Mouse (Mus musculus) E14TG2a.4 (cell line): ENCODE data around the gene Tmem229b.
"Not testable (repeated sequence)": the region's sequence is repeated elsewhere in the genome, so short reads cannot be mapped to it uniquely, and the experiment has no call there.

Experiments used
- H3K27me3 ChIP-seq: 2 replicates; pipeline ENCODE4 v1.6.1; 2014; ENCODE audit warnings: low read length, control low read depth; ENCODE audit not compliant: insufficient read depth
- H3K36me3 ChIP-seq: 2 replicates; pipeline ENCODE4 v1.6.1; 2014; ENCODE audit warnings: low read length, control low read depth; ENCODE audit not compliant: insufficient read depth
- H3K4me1 ChIP-seq: replicated peaks from 2 replicates; pipeline ENCODE4 v1.6.1; 2014; ENCODE audit warnings: low read depth, low read length, control low read depth
- H3K4me3 ChIP-seq: replicated peaks from 2 replicates; pipeline ENCODE4 v1.5.1; 2014; ENCODE audit warnings: mild to moderate bottlenecking, low read length
- H3K9me3 ChIP-seq: 2 replicates; pipeline ENCODE4 v1.6.1; 2014; ENCODE audit warnings: low read length, control low read depth
- CTCF ChIP-seq: conservative IDR thresholded peaks from 2 replicates; pipeline ENCODE4 v1.5.1; 2014; ENCODE audit warnings: low read length
- NANOG ChIP-seq: IDR thresholded peaks from 2 replicates; pipeline ENCODE4 v1.6.1; 2014; ENCODE audit warnings: borderline replicate concordance, low read length, mixed read lengths
- POU5F1 ChIP-seq: IDR thresholded peaks from 2 replicates; pipeline ENCODE4 v1.6.1; 2014; ENCODE audit warnings: low read length, borderline replicate concordance

Gene Tmem229b

DNA sequence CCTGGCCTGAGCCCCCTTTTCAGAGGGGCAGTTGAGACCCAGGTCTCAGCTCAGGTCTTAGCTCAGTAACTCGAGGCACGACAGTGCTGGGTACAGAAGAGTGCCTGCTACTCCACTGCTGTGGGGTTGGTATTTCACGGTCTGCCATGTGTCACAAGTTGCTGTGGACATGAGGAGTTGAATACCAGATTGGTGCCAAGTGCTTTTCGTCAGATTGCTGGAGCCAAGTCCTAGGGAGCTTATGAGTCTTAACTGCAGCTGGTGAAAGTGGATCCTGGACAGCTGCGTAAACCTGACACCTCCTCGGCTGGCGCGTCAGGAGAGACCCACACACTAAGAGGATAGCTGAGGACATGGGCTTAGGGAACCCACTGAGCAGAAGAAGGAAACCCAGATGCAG, 37.2 kb upstream of the Tmem229b start:
- Histone ChIP-seq H3K36me3 (peaks cover 61% of the 10 kb centered on the region), H3K27me3 (no peaks in the 10 kb centered on the region), H3K9me3 (no peaks in the 10 kb centered on the region), H3K4me3 (no peak overlapping the region), H3K4me1 (peaks cover 39% of the 10 kb centered on the region)
- no peak for TF ChIP-seq CTCF
- TF ChIP-seq NANOG: no peak
- TF ChIP-seq POU5F1: no peak

DNA sequence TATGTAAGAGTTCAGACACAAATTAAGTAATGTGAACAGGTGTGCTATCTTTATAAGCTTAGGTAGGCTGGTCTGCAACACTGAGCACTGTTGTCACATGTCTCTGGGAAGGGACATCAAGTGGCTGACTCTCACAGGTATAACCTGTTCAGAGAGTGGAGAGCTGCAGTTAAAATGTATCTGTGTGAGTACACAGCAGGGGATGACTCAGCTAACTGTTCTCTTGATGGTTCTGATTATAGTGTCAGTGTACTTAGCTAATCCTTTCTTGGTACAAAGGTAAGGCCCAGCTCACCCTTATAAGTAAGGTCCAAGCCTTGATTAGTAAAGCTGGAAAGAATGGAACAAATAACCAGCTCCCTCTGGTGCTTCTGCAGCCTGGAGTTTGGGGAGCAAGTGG, 34.0 kb upstream of the Tmem229b start:
- H3K4me3 ChIP-seq: no peak overlapping the region
- no peaks in the 10 kb centered on the region for H3K9me3 ChIP-seq
- H3K4me1 ChIP-seq: peaks cover 67% of the 10 kb centered on the region
- H3K36me3 ChIP-seq: peaks cover 45% of the 10 kb centered on the region
- H3K27me3 ChIP-seq: no peaks in the 10 kb centered on the region
- TF ChIP-seq POU5F1 (no peak), NANOG (peak; percentile 98)

DNA sequence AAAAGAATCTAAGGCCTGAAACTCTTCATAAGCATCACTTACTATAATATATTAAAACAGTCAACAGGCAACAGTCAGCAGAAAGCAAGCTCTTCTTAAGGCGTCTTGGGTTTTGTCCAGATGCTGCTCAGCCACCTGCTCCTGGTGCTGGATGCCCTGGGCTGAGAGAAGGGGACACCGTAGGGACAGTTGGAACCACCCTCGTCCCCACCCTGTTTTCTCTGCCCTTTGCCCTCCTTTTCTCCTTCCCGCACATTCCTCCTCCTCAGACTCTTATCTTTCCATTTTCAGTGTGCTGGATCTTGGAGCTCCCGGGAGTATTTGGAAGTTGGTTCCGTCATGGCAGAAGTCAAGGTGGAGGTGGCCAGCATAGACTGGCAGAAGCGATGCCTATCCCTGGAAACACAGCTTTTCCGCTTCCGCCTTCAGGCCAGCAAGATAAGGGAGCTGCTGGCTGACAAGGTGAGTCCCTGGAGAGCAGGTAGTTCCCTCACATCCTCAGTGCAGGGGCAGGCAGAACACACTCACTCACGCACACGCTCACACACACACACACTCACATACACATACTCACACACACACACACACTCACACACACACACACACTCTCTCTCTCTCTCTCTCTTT, 32.9 kb upstream of the Tmem229b start:
- H3K9me3 ChIP-seq: no peaks in the 10 kb centered on the region
- H3K4me3 ChIP-seq: peak overlapping the region; percentile 26; the same call in 1 of the 2 replicates
- H3K36me3 ChIP-seq: peaks cover 44% of the 10 kb centered on the region
- TF ChIP-seq POU5F1: no peak
- no peak for TF ChIP-seq NANOG
- TF ChIP-seq CTCF: no peak
- peaks cover 78% of the 10 kb centered on the region for H3K4me1 ChIP-seq
- no peaks in the 10 kb centered on the region for H3K27me3 ChIP-seq

DNA sequence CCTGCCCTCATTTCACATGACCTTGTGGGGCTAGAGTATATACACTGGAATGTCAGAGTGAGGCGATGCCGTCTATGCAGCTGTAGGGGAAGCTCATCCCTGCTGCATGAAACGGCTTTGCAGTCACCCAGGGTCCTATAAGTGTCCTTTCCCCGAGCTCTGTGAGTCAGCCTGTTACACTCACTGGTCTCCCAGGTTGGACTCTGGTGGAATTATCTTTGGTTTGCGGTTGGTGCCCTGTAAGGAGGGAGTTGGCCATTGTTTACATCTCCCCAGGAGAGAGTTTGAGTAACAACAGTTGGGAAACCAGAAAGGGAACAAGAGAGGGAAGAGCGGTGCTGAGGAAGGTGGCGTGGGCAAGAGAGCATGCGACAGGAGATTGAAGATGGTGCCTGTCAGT, 32.3 kb upstream of the Tmem229b start:
- Histone ChIP-seq H3K9me3 (no peaks in the 10 kb centered on the region), H3K27me3 (no peaks in the 10 kb centered on the region), H3K36me3 (peaks cover 40% of the 10 kb centered on the region), H3K4me1 (peaks cover 84% of the 10 kb centered on the region), H3K4me3 (peak overlapping the region; percentile 26; the same call in 1 of the 2 replicates)
- TF ChIP-seq NANOG (no peak), CTCF (no peak), POU5F1 (no peak)

DNA sequence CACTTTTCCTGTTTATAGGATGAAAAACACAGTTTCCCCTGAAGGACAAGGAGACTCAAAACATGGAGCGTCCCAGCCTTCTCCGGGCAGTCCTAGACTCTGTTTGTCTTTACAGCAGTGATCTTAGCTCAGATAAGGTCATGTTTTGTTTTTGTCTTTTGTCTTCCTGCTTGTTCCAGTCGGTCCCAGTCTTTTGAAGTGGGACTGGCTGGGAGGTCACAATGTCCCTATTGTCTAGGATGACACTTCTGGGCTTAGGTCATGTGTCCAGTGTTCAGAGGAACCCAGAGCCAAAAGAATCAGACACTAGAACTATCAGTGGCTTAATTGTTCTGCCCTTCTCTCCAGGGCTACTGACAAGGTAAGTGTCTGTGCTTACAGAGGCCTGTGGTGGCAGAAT, 27.9 kb upstream of the Tmem229b start:
- no peaks in the 10 kb centered on the region for H3K27me3 ChIP-seq
- peaks cover 86% of the 10 kb centered on the region for H3K4me1 ChIP-seq
- no peaks in the 10 kb centered on the region for H3K9me3 ChIP-seq
- TF ChIP-seq NANOG (peak; percentile 79), CTCF (no peak)
- H3K36me3 ChIP-seq: peaks cover 9% of the 10 kb centered on the region
- no peak overlapping the region for H3K4me3 ChIP-seq

DNA sequence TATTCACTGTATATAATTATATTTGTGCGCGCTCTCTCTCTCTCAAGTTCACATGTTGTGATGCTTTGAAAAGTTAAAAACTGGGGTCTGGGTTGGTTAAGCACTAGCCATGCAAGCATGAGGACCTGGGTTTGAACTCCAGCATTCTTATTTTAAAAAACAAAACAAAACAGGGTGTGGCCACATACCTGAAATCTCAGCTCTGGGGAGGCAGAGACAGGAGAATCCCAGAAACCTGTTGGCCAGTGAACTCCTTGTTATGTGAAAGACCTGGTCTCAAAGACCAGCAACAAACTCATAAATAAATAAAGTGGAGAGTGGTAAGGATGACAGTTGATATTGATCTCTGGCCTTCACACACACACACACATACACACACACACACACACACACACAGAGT, 26.9 kb upstream of the Tmem229b start:
- no peaks in the 10 kb centered on the region for H3K9me3 ChIP-seq
- H3K4me1 ChIP-seq: peaks cover 84% of the 10 kb centered on the region
- H3K27me3 ChIP-seq: peaks cover 3% of the 10 kb centered on the region; the same call in 1 of the 2 replicates
- peaks cover 7% of the 10 kb centered on the region for H3K36me3 ChIP-seq
- TF ChIP-seq POU5F1: no peak
- no peak for TF ChIP-seq CTCF
- TF ChIP-seq NANOG: no peak
- H3K4me3 ChIP-seq: no peak overlapping the region

- H3K36me3 ChIP-seq: peaks cover 4% of the 10 kb centered on the region; the same call in 1 of the 2 replicates
These were observed 21.8 kb upstream of the Tmem229b start, which contains the start of gene Plekhh1 for GRCm38 (mm10) chr12:79028911-79029861. Gene Plekhh1 (plus strand): TSS chr12:79029163.

GRCm38 (mm10) chr12:79027526-79027925, 20.1 kb upstream of the Tmem229b start:
- H3K9me3 ChIP-seq: not testable (repeated sequence)
- H3K4me1 ChIP-seq: peaks cover 35% of the 10 kb centered on the region

More at GRCm38 (mm10) chr12:79028911-79029861, 21.8 kb upstream of the Tmem229b start, which contains the start of gene Plekhh1:
- no peak for TF ChIP-seq POU5F1
- no peaks in the 10 kb centered on the region for H3K9me3 ChIP-seq
- peaks cover 3% of the 10 kb centered on the region; the same call in 1 of the 2 replicates for H3K27me3 ChIP-seq
- peaks cover 52% of the 10 kb centered on the region for H3K4me1 ChIP-seq
- peak within 1 kb of the TSS; percentile 89 for H3K4me3 ChIP-seq

DNA sequence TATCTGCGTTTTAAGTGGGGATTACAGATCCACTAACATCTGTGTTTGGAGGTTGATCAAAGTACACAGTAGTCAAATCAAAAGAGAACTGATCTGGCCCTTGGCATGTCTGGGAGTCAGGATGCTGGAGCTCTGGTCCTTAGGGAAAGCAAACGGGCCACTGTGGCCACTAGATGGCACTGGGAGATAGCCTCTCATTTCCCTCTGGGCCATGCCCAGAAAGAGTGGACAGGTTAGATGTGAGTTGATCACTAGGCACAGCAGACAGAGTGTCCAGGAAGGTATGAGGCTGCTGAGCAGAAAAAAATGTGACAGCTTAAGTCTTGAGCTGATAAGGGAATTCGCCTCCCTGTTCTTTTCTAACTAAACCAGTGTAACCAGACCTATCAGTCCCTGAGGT, 15.5 kb upstream of the Tmem229b start:
- Histone ChIP-seq H3K4me3 (no peak overlapping the region), H3K4me1 (peaks cover 16% of the 10 kb centered on the region), H3K36me3 (no peaks in the 10 kb centered on the region), H3K27me3 (no peaks in the 10 kb centered on the region), H3K9me3 (no peaks in the 10 kb centered on the region)
- TF ChIP-seq CTCF (peak; percentile 52), NANOG (no peak)

More at GRCm38 (mm10) chr12:79027526-79027925, 20.1 kb upstream of the Tmem229b start:
- H3K4me3 ChIP-seq, H3K36me3 ChIP-seq, H3K27me3 ChIP-seq: not testable (repeated sequence)
